Mouse (Mus musculus) B cell, adult 2 months (primary cell): Measurements from ENCODE around the gene Il13.

Experiments
- DNase-seq, 2 experiments: peaks; one replicate each; pipeline ENCODE4 v3.0.0; 2022

Il13 gene

GRCm38 (mm10) chr11:53634556-53634955 is at the start of gene Il13:
Gene Il13 (minus strand): TSS chr11:53634702.
- no peak for DNase-seq

GRCm38 (mm10) chr11:53682994-53683530 is 48.6 kb upstream of the Il13 start:
- no peak for DNase-seq

GRCm38 (mm10) chr11:53682170-53682569 is 47.7 kb upstream of the Il13 start:
- DNase-seq, result no peak

GRCm38 (mm10) chr11:53681686-53682085 is 47.2 kb upstream of the Il13 start:
- DNase-seq, result no peak

- no peak for DNase-seq
These were observed 45.6 kb upstream of the Il13 start for GRCm38 (mm10) chr11:53680141-53680540.

- no peak for DNase-seq
These were observed 36.9 kb upstream of the Il13 start for GRCm38 (mm10) chr11:53671414-53671813.

- DNase-seq, result no peak
These were observed 29.6 kb upstream of the Il13 start for GRCm38 (mm10) chr11:53664091-53664490.

GRCm38 (mm10) chr11:53662794-53663674 is 28.5 kb upstream of the Il13 start:
- DNase-seq, result no peak

GRCm38 (mm10) chr11:53657828-53658227 is 23.3 kb upstream of the Il13 start:
- no peak for DNase-seq

- no peak for DNase-seq
These were observed 22.9 kb upstream of the Il13 start for GRCm38 (mm10) chr11:53657381-53657780.

GRCm38 (mm10) chr11:53656558-53657202 is 22.2 kb upstream of the Il13 start:
- no peak for DNase-seq

- DNase-seq, result no peak
These were observed 20.5 kb upstream of the Il13 start for GRCm38 (mm10) chr11:53655043-53655442.

- no peak for DNase-seq
These were observed 17.9 kb upstream of the Il13 start for GRCm38 (mm10) chr11:53652427-53652826.

- DNase-seq, result no peak
These were observed 16.9 kb upstream of the Il13 start for GRCm38 (mm10) chr11:53651441-53651840.

- no peak for DNase-seq
These were observed 9.5 kb upstream of the Il13 start for GRCm38 (mm10) chr11:53644017-53644416.

- peak; percentile 17 to 28 for DNase-seq
These were observed 8.3 kb upstream of the Il13 start for GRCm38 (mm10) chr11:53642744-53643279.

- DNase-seq, result no peak
These were observed 3.3 kb upstream of the Il13 start for GRCm38 (mm10) chr11:53637803-53638260.

GRCm38 (mm10) chr11:53637046-53637802 is 2.7 kb upstream of the Il13 start:
- DNase-seq, result no peak

GRCm38 (mm10) chr11:53636183-53636646 is 1.7 kb upstream of the Il13 start:
- no peak for DNase-seq

GRCm38 (mm10) chr11:53635590-53636182 is 1.2 kb upstream of the Il13 start:
- DNase-seq, result no peak

GRCm38 (mm10) chr11:53633644-53634043 is 858 bp downstream of the Il13 start:
- DNase-seq, result no peak

GRCm38 (mm10) chr11:53632122-53632733 is 2.3 kb downstream of the Il13 start:
- DNase-seq, result no peak
